ENCODE assay signal across 8 mouse cellular contexts in the genomic region with DNA sequence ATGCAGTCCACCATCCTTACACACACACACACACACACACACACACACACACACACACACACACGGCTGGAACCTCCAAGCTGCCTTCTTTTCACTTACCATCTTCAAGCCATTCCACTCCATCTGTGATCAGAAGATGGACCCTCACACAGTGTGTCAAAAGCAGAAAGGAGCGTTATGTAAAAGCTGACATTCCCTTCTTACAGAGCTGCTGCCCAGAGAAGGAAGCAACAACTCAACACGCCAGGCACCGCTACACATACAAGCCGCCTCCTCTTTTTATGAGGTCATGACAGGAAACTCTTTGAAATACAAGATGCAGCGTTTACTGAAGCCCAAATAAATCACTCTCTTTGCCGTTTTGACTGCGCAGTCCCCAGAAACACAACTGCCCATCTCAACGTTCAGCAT.
DNase-seq lines count a peak whose midpoint lies in the region; ATAC-seq and TF ChIP-seq lines count a peak whose summit lies in the region.

No protein-coding gene starts in this region.

- H3K9ac ChIP-seq in heart, embryonic 13.5 days = no peak overlapping the region

- TF ChIP-seq CTCF in olfactory bulb, adult 2 months (IDR thresholded peaks at IDR 0.05; ENCODE audit: insufficient read depth, low read depth, low read length) = no peak

- no peaks in the 10 kb centered on the region for H3K9me3 ChIP-seq in heart, embryonic 13.5 days

- no peaks in the 10 kb centered on the region for H3K36me3 ChIP-seq in heart, embryonic 13.5 days

- no peak for DNase-seq in heart, postnatal 36 days
- DNase-seq in cerebellum, postnatal 14 days = peak; percentile 70 to 72
- DNase-seq in frontal cortex, postnatal 36 days (ENCODE audit: low spot score in 2 of 2) = peak; percentile 45 to 71
- DNase-seq in left cerebral cortex, postnatal 10 days (ENCODE audit: extremely low spot score in 1 of 2, low spot score in 2 of 2) = peak; percentile 25 to 42
- DNase-seq in urinary bladder, postnatal 10 days (ENCODE audit: low spot score) = no peak
- no peak for DNase-seq in gastrocnemius, postnatal 10 days

- H3K4me3 ChIP-seq in heart, embryonic 13.5 days = peak overlapping the region; percentile 31
- H3K4me3 ChIP-seq in olfactory bulb, adult 2 months (ENCODE audit: insufficient read depth, low read depth, low read length) = peak overlapping the region; percentile 38

- H3K27me3 ChIP-seq in heart, embryonic 13.5 days (replicated peaks) = no peaks in the 10 kb centered on the region

- peaks cover 15% of the 10 kb centered on the region for H3K4me1 ChIP-seq in heart, embryonic 13.5 days
- 0 out of 2 replicates have a peak, but pooled peaks cover 2% of the 10 kb centered on the region for H3K4me1 ChIP-seq in olfactory bulb, adult 2 months (ENCODE audit: control insufficient read depth, insufficient read depth, low read length)

- no peak overlapping the region for H3K27ac ChIP-seq in heart, embryonic 13.5 days (replicated peaks)
- H3K27ac ChIP-seq in olfactory bulb, adult 2 months (ENCODE audit: insufficient read depth, low read depth, low read length) = peak overlapping the region; percentile 31; the same call in 1 of the 2 replicates

- H3K4me2 ChIP-seq in heart, embryonic 13.5 days = peak overlapping the region; percentile 62

- WGBS in heart, embryonic 13.5 days = 45% methylated on average over 9 of the region's 9 CpGs
- WGBS in olfactory bulb, adult 2 months = 11% methylated on average over 9 of the region's 9 CpGs

- no peak for TF ChIP-seq POLR2A in olfactory bulb, adult 2 months (IDR thresholded peaks at IDR 0.05; ENCODE audit: insufficient read depth, low read depth, low read length)

- intact Hi-C loops in heart, postnatal 36 days (cut with DNase I) = no loop called here
- intact Hi-C loops in left cerebral cortex, postnatal 10 days (cut with DNase I) = loop anchor here (5.0 to 10.0 kb wide), 3 partner anchors 154 to 304 kb away; no protein-coding TSS in a partner anchor

- ATAC-seq in heart, embryonic 13.5 days (ENCODE audit: extremely low read depth, insufficient number of reproducible peaks, low FRiP score, low TSS enrichment) = no peak

Comparison
In these comparisons a context has a peak if more than half of its experiments do, and no peak if none do; other contexts are left out.
1. DNase-seq: peak in cerebellum, postnatal 14 days (2 of 2), frontal cortex, postnatal 36 days (2 of 2) and left cerebral cortex, postnatal 10 days (2 of 2); none in heart, postnatal 36 days (0 of 2), urinary bladder, postnatal 10 days (single experiment) and gastrocnemius, postnatal 10 days (single experiment).